Mouse (Mus musculus): ENCODE data around the gene Hbp1.

DNA sequence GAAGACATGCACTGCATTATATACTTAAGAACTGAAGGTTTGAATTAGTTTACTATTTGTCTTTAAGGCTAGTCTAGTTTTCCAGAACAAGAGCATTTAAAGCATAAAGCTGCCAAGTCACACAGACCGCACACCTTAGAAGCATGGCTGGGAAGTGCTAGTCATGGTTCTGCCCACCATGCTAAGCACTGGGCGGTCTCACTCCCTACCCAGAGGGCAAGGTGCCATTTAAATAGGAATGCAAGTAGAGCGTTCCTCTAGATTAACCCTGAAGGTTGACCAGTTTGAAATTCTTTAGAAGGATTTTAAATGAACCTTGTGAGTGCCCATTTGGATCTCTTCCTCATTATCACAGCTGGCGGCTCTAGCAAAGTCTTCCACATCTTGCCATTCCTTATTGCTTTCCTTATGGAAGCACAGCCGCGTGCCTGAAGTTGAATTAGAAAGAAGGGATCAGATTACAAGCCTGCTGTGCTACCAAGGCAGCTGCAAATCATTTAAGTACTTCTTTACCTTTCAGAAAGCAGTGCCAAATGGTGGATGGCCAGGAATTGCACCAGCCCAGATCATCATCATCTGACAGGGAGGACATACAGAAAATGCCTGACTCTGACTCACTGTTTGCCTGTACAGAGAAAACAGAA lies 13.6 kb downstream of the Hbp1 start:
- TF ChIP-seq CTCF (IDR thresholded peaks at IDR 0.05; ENCODE audit: extremely low read depth, insufficient read depth, insufficient read length, insufficient replicate concordance) (no peak), POLR2A (IDR thresholded peaks at IDR 0.05; ENCODE audit: low read depth, low read length) (no peak)

Measured in spleen, adult 2 months (tissue).